Mouse (Mus musculus) heart, embryonic 15.5 days (tissue): ENCODE results near the gene Mllt11. TPM values are rescaled to one million over a fixed set of nuclear protein-coding genes. Genes with fewer than 3 reads are reported as not detected.

ENCODE experiments used
- polyA plus RNA-seq: library from polyadenylated mRNA; unstranded; fragments of >200 nt; fragmentation: Nextera tagmentation; extraction: Ambion mirVana; gene quantifications from 2 replicates; pipeline ENCODE4 v1.2.1, GENCODE M21; 2015

Gene Mllt11
- polyA plus RNA-seq, 1 experiment from 2014 or later: 10.6 TPM

Other genes with a start within 250 kb of the Mllt11 start
- gene Zfp687, start 216.7 kb downstream of the Mllt11 start, polyA plus RNA-seq: 12.3 and 18.3 TPM in 2 replicates
- 168 and 198 TPM in 2 replicates for gene Psmd4, start 189.6 kb downstream of the Mllt11 start, polyA plus RNA-seq
- 14.1 and 16.5 TPM in 2 replicates for gene Pip5k1a, start 125.2 kb downstream of the Mllt11 start, polyA plus RNA-seq
- gene Vps72, start 121.1 kb downstream of the Mllt11 start, polyA plus RNA-seq: 79.5 and 99.3 TPM in 2 replicates
- 1.4 and 2.1 TPM in 2 replicates for gene Tmod4, start 107.7 kb downstream of the Mllt11 start, polyA plus RNA-seq
- gene Scnm1, start 98.2 kb downstream of the Mllt11 start, polyA plus RNA-seq: 51.0 and 54.2 TPM in 2 replicates
- 9.4 and 10.4 TPM in 2 replicates for gene Lysmd1, start 98.1 kb downstream of the Mllt11 start, polyA plus RNA-seq
- gene Tnfaip8l2, start 89.8 kb downstream of the Mllt11 start, polyA plus RNA-seq: 2.5 and 4.8 TPM in 2 replicates
- 2.0 and 3.5 TPM in 2 replicates for gene Sema6c, start 71.7 kb downstream of the Mllt11 start, polyA plus RNA-seq
- 5.1 and 6.5 TPM in 2 replicates for gene Gabpb2, start 14.3 kb downstream of the Mllt11 start, polyA plus RNA-seq
- gene Cdc42se1, start 3.4 kb downstream of the Mllt11 start, polyA plus RNA-seq: 49.7 and 60.9 TPM in 2 replicates
- gene Gm128, start 9.4 kb upstream of the Mllt11 start, polyA plus RNA-seq: 0.38 and 0.55 TPM in 2 replicates
- 0.06 and 0.38 TPM in 2 replicates for gene Bnipl, start 19.0 kb upstream of the Mllt11 start, polyA plus RNA-seq
- gene Mindy1, start 49.2 kb upstream of the Mllt11 start, polyA plus RNA-seq: 24.7 and 27.6 TPM in 2 replicates
- 23.8 and 26.5 TPM in 2 replicates for gene Prune1, start 49.9 kb upstream of the Mllt11 start, polyA plus RNA-seq
- gene Anxa9, start 75.0 kb upstream of the Mllt11 start, polyA plus RNA-seq: 0.64 and 1.2 TPM in 2 replicates
- 120 and 139 TPM in 2 replicates for gene Cers2, start 82.6 kb upstream of the Mllt11 start, polyA plus RNA-seq
- 16.7 and 22.4 TPM in 2 replicates for gene Setdb1, start 125.0 kb upstream of the Mllt11 start, polyA plus RNA-seq
- not detected in 2 replicates for gene 4930558C23Rik, start 170.7 kb upstream of the Mllt11 start, polyA plus RNA-seq
- 30.4 and 33.2 TPM in 2 replicates for gene Arnt, start 202.2 kb upstream of the Mllt11 start, polyA plus RNA-seq